Mouse (Mus musculus) intestine, embryonic 15.5 days (tissue): ENCODE results near the gene Zbtb42. TPM values are rescaled to one million over a fixed set of nuclear protein-coding genes. Genes with fewer than 3 reads are reported as not detected.
A peak's percentile ranks its signal among the peaks of the same experiment; 100 is the strongest.

ENCODE experiments used
- ATAC-seq: fragments of 200-750 bp; cut with Nextera tagmentation; 2 replicates; pipeline ENCODE4 v1.8.0; 2017; ENCODE audit warnings: moderate TSS enrichment, moderate library complexity
- H3K27ac ChIP-seq: fragments of 300-500 bp; sonication (generic); 2 replicates; pipeline ENCODE4 v1.5.1; 2015; ENCODE audit warnings: mild to moderate bottlenecking, inconsistent platforms
- H3K27me3 ChIP-seq: fragments of 300-500 bp; sonication (generic); replicated peaks from 2 replicates; pipeline ENCODE4 v1.6.1; 2015; ENCODE audit warnings: inconsistent platforms
- H3K36me3 ChIP-seq: fragments of 300-500 bp; sonication (generic); 2 replicates; pipeline ENCODE4 v1.6.1; 2015; ENCODE audit warnings: inconsistent platforms
- H3K4me1 ChIP-seq: fragments of 300-500 bp; sonication (generic); replicated peaks from 2 replicates; pipeline ENCODE4 v1.6.1; 2015; ENCODE audit warnings: inconsistent platforms
- H3K4me2 ChIP-seq: fragments of 300-500 bp; sonication (generic); replicated peaks from 2 replicates; pipeline ENCODE4 v1.6.1; 2015; ENCODE audit warnings: mild to moderate bottlenecking, inconsistent platforms
- H3K4me3 ChIP-seq: fragments of 300-500 bp; sonication (generic); replicated peaks from 2 replicates; pipeline ENCODE4 v1.5.1; 2015; ENCODE audit warnings: inconsistent platforms
- H3K9ac ChIP-seq: fragments of 300-500 bp; sonication (generic); 2 replicates; pipeline ENCODE4 v1.6.1; 2015; ENCODE audit warnings: inconsistent platforms
- H3K9me3 ChIP-seq: fragments of 300-500 bp; sonication (generic); 2 replicates; pipeline ENCODE4 v1.6.1; 2016; ENCODE audit warnings: inconsistent platforms
- WGBS: fragments of 180-500 bp; shearing (Covaris S2); methylation state at CpG from one replicate; pipeline ENCODE4 v1.1.7; 2015; 5-methylcytosine and 5-hydroxymethylcytosine counted together
- polyA plus RNA-seq: library from polyadenylated mRNA; unstranded; fragments of >200 nt; fragmentation: Nextera tagmentation; extraction: Ambion mirVana; gene quantifications from 2 replicates; pipeline ENCODE4 v1.2.1, GENCODE M21; 2015

Zbtb42 gene
- polyA plus RNA-seq, 1 experiment from 2014 or later, result 7.5 TPM

DNA sequence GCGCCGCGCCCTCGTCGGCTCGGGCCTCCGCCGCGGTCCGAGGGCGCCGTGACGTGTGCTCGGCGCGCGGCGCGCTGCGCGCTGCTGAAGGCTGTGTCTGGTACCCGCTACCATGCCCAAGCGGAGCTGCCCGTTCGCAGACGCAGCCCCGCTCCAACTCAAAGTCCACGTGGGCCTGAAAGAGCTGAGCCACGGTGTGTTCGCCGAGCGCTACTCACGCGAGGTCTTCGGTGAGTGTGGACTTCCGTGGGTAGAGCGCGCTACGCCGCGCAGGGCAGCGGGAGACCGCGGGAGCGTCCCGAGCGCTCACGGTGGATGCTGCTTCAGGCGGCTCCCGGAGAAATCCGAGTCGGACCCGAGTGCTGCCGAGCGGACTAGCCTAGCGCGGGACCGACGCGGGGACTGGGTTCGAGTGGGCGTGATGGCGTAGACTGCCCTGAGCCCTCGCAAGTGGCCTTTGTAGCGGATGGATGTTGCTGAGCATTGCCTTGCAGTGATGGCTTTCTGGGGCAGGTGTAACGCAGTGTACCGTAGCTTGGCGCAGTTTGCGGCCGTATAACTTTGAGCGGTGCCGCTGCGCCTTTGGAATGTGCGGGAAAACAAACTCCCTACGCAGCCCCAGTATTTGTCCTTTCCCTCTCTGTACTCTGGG, 33.6 kb upstream of the Zbtb42 start:
- H3K27me3 ChIP-seq, result no peaks in the 10 kb centered on the region
- peak overlapping the region; percentile 73 for H3K4me3 ChIP-seq
- peaks cover 15% of the 10 kb centered on the region for H3K4me1 ChIP-seq
- H3K9ac ChIP-seq, result peak overlapping the region; percentile 77
- peaks cover 10% of the 10 kb centered on the region; the same call in 1 of the 2 replicates for H3K36me3 ChIP-seq
- peak overlapping the region; percentile 69 for H3K4me2 ChIP-seq
- under 1% methylated on average over 75 of the region's 75 CpGs for WGBS
- peak; percentile 47 for ATAC-seq
- peak overlapping the region; percentile 78 for H3K27ac ChIP-seq
- H3K9me3 ChIP-seq, result no peaks in the 10 kb centered on the region

DNA sequence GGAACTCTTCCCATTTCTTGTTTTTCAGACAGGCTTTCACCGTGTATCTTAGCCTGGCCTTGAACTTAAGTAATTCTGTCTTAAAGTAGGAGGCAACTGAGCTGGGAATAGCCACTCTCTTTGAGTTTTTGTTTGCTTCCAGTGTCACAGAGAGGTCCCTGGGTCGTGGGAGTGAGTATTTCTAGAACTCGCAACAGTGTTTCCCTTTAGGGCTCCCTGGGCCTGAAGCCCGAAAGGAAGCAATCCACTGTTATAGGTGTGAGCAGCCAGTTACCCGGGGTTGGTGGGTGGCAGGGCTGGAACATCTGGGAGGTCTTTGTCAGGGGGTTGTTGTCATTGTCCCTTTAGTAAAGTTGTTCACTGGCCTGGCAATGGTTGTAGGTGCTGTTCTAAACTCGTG, 32.5 kb upstream of the Zbtb42 start:
- H3K9ac ChIP-seq, result peak overlapping the region; percentile 77
- no peak overlapping the region for H3K27ac ChIP-seq
- no peaks in the 10 kb centered on the region for H3K9me3 ChIP-seq
- 40% methylated on average over 6 of the region's 6 CpGs for WGBS
- peaks cover 15% of the 10 kb centered on the region for H3K4me1 ChIP-seq
- peak overlapping the region; percentile 69 for H3K4me2 ChIP-seq
- no peaks in the 10 kb centered on the region for H3K27me3 ChIP-seq
- no peak for ATAC-seq
- peak overlapping the region; percentile 73 for H3K4me3 ChIP-seq
- H3K36me3 ChIP-seq, result peaks cover 15% of the 10 kb centered on the region; the same call in 1 of the 2 replicates

DNA sequence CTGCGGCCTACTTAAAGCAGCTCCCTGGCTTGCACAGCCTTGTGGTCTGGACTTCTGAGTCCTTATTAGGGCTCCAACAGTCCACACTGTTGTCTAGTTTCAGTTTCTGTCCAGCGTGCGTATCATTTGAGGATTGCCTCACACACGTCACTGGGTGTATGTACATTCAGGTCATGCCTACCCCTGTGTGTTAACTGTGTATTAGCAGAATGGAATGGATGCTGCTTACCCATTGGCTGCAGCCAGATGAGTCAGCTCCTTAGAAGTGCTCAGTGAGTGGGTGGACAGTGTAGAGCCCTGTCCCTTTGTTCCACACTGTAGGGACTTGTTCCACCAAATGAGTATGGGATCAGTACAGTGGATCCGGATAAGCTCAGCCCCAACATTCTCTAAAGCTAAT, 30.5 kb upstream of the Zbtb42 start:
- Histone ChIP-seq H3K4me3 (no peak overlapping the region), H3K9me3 (no peaks in the 10 kb centered on the region), H3K4me2 (no peak overlapping the region), H3K36me3 (peaks cover 15% of the 10 kb centered on the region; the same call in 1 of the 2 replicates), H3K27me3 (no peaks in the 10 kb centered on the region), H3K27ac (no peak overlapping the region), H3K9ac (no peak overlapping the region), H3K4me1 (peaks cover 15% of the 10 kb centered on the region)
- WGBS, result 90% methylated on average over 5 of the region's 5 CpGs
- ATAC-seq, result no peak

GRCm38 (mm10) chr12:112651778-112652439, 26.7 kb upstream of the Zbtb42 start:
- Histone ChIP-seq H3K4me3 (no peak overlapping the region), H3K9me3 (no peaks in the 10 kb centered on the region), H3K27me3 (no peaks in the 10 kb centered on the region), H3K4me2 (no peak overlapping the region), H3K9ac (no peak overlapping the region), H3K36me3 (peaks cover 48% of the 10 kb centered on the region), H3K4me1 (peaks cover 19% of the 10 kb centered on the region), H3K27ac (no peak overlapping the region)
- no peak for ATAC-seq
- WGBS, result 70% methylated on average over 5 of the region's 5 CpGs

- H3K27ac ChIP-seq, result no peak overlapping the region
- H3K36me3 ChIP-seq, result peaks cover 62% of the 10 kb centered on the region
- peak; percentile 75 for ATAC-seq
- H3K27me3 ChIP-seq, result no peaks in the 10 kb centered on the region
- no peaks in the 10 kb centered on the region for H3K9me3 ChIP-seq
- H3K9ac ChIP-seq, result no peak overlapping the region
- no peak overlapping the region for H3K4me2 ChIP-seq
- 35% methylated on average over 7 of the region's 7 CpGs for WGBS
- H3K4me1 ChIP-seq, result peaks cover 19% of the 10 kb centered on the region
- no peak overlapping the region for H3K4me3 ChIP-seq
Measured at GRCm38 (mm10) chr12:112653157-112653824, 25.3 kb upstream of the Zbtb42 start.

DNA sequence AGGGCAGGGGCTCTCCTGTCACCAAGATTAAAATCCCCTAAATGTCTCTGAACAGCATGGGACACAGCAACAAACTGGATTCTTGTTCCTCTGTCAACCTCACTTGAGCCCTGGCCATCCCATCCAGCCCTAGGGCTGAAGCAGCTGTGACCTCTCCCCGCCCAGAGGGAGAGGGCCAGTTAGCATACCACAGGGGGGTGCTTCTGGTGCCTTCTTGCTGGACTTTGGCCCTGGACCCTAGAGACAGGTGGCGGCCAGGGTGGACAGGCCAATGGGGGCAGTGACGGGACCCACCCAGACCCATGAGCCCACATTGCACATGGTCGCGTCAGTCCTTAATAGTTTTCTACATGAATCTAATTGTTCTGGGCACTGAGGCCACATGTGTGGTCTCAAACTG, 24.6 kb upstream of the Zbtb42 start:
- H3K27me3 ChIP-seq, result no peaks in the 10 kb centered on the region
- no peak overlapping the region for H3K9ac ChIP-seq
- no peak overlapping the region for H3K4me3 ChIP-seq
- H3K27ac ChIP-seq, result peak overlapping the region; percentile 22; the same call in 1 of the 2 replicates
- no peak overlapping the region for H3K4me2 ChIP-seq
- WGBS, result 80% methylated on average over 5 of the region's 5 CpGs
- peaks cover 68% of the 10 kb centered on the region for H3K36me3 ChIP-seq
- ATAC-seq, result no peak
- no peaks in the 10 kb centered on the region for H3K9me3 ChIP-seq
- peaks cover 27% of the 10 kb centered on the region for H3K4me1 ChIP-seq

DNA sequence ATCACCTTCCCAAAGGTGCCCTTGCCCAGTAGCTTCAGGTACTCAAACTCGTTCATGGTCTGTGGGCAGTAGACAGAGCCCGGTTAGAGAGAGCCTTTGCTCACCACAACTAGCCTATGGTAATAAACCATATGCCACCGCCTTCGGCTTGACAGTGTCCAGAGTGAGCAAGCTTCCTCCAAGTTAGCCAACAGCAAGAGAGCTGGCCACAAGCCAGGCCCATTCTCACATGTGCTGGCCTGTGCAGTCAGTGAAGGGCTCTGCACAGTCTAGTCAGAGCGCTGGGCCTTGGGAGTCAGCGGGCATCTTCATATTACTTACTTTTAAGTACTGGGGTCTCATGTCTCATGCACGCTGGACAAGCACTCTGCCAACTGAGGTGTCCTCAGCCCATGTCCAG, 20.0 kb upstream of the Zbtb42 start:
- no peak overlapping the region for H3K27ac ChIP-seq
- no peak for ATAC-seq
- no peak overlapping the region for H3K4me3 ChIP-seq
- WGBS, result 87% methylated on average over 7 of the region's 7 CpGs
- no peak overlapping the region for H3K4me2 ChIP-seq
- no peak overlapping the region for H3K9ac ChIP-seq
- H3K9me3 ChIP-seq, result no peaks in the 10 kb centered on the region
- no peaks in the 10 kb centered on the region for H3K27me3 ChIP-seq
- peaks cover 62% of the 10 kb centered on the region for H3K4me1 ChIP-seq
- peaks cover 80% of the 10 kb centered on the region for H3K36me3 ChIP-seq

DNA sequence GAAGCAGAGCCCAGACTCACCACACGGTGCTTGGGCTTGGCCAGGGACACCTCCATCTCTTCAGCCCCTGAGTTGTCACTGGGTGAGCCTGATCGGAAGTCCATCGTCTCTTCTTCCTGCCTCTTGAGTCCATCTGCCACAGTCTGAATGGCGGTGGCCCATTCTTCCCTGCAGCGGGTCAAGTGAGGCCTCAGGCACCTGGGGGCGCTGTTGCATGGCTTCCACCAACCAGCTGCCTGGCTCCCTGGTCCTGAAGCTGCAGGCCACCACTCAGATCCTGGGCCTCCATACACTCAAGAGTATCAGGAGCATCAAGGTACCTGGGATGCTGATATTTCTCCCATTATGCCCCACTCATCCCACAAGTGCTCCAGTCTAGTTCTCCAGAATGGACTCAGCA, 19.5 kb upstream of the Zbtb42 start:
- Histone ChIP-seq H3K4me1 (peaks cover 63% of the 10 kb centered on the region), H3K27ac (no peak overlapping the region), H3K4me2 (no peak overlapping the region), H3K9ac (no peak overlapping the region), H3K4me3 (no peak overlapping the region), H3K9me3 (no peaks in the 10 kb centered on the region), H3K27me3 (no peaks in the 10 kb centered on the region), H3K36me3 (peaks cover 78% of the 10 kb centered on the region)
- ATAC-seq, result no peak
- 82% methylated on average over 6 of the region's 6 CpGs for WGBS

- peaks cover 68% of the 10 kb centered on the region for H3K4me1 ChIP-seq
- 19% methylated on average over 5 of the region's 5 CpGs for WGBS
- H3K9me3 ChIP-seq, result no peaks in the 10 kb centered on the region
- H3K9ac ChIP-seq, result no peak overlapping the region
- H3K27me3 ChIP-seq, result no peaks in the 10 kb centered on the region
- ATAC-seq, result peak; percentile 91
- peak overlapping the region; percentile 26 for H3K4me2 ChIP-seq
- no peak overlapping the region for H3K4me3 ChIP-seq
- peak overlapping the region; percentile 88 for H3K27ac ChIP-seq
- H3K36me3 ChIP-seq, result peaks cover 68% of the 10 kb centered on the region
Measured at GRCm38 (mm10) chr12:112660576-112661326, 17.9 kb upstream of the Zbtb42 start.

GRCm38 (mm10) chr12:112661327-112661605, 17.4 kb upstream of the Zbtb42 start:
- H3K4me2 ChIP-seq, result peak overlapping the region; percentile 26
- no peak overlapping the region for H3K4me3 ChIP-seq
- no peak overlapping the region for H3K9ac ChIP-seq
- peaks cover 63% of the 10 kb centered on the region for H3K36me3 ChIP-seq
- ATAC-seq, result no peak
- H3K27me3 ChIP-seq, result no peaks in the 10 kb centered on the region
- no peaks in the 10 kb centered on the region for H3K9me3 ChIP-seq
- 70% methylated on average over 3 of the region's 3 CpGs for WGBS
- peaks cover 73% of the 10 kb centered on the region for H3K4me1 ChIP-seq
- H3K27ac ChIP-seq, result peak overlapping the region; percentile 88

DNA sequence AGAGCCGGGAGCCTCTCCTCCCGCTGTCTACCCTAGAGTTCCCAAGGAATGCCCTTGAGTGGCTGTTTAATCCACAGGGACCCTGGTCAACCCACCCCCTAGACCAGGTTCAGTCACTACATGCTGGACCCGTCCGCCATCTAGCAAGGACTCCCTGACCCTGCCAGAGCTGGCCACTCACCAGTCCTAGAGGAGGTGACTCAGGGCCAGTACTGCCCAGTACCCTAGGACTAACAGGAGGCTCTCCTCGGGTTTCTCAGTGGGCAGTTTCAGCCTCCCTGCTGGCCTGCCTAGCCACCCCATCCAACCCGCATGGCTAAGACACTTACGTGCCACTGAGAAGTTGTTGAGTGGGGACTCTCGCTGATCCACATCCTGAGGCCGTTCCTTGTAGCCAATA, 16.8 kb upstream of the Zbtb42 start:
- WGBS, result 80% methylated on average over 9 of the region's 9 CpGs
- Histone ChIP-seq H3K27ac (peak overlapping the region; percentile 88), H3K9me3 (no peaks in the 10 kb centered on the region), H3K4me2 (peak overlapping the region; percentile 26; the same call in 1 of the 2 replicates), H3K4me1 (peaks cover 78% of the 10 kb centered on the region), H3K4me3 (no peak overlapping the region), H3K27me3 (no peaks in the 10 kb centered on the region), H3K36me3 (peaks cover 60% of the 10 kb centered on the region), H3K9ac (no peak overlapping the region)
- ATAC-seq, result no peak

GRCm38 (mm10) chr12:112663303-112663702, 15.3 kb upstream of the Zbtb42 start:
- Histone ChIP-seq H3K36me3 (peaks cover 55% of the 10 kb centered on the region), H3K4me3 (no peak overlapping the region), H3K9ac (no peak overlapping the region; the same call in 1 of the 2 replicates), H3K4me2 (no peak overlapping the region), H3K27me3 (no peaks in the 10 kb centered on the region), H3K27ac (peak overlapping the region; percentile 88; the same call in 1 of the 2 replicates), H3K9me3 (no peaks in the 10 kb centered on the region), H3K4me1 (peaks cover 87% of the 10 kb centered on the region)
- ATAC-seq, result no peak
- WGBS, result 83% methylated on average over 11 of the region's 11 CpGs
